Comparison of ENCODE assay signal across 8 mouse cellular contexts in genomic region chr2:115513774-115514231, GRCm38 (mm10).
DNase-seq lines count a peak whose midpoint lies in the region; ATAC-seq and TF ChIP-seq lines count a peak whose summit lies in the region.

No protein-coding gene starts in this region.

- no peak for TF ChIP-seq CTCF in liver, postnatal 0 days (IDR thresholded peaks at IDR 0.05; ENCODE audit: low read depth)
- no peak for TF ChIP-seq CTCF in cortical plate, adult 2 months (IDR thresholded peaks at IDR 0.05; ENCODE audit: extremely low read depth, insufficient read depth, low read length)
- TF ChIP-seq CTCF in stomach, postnatal 0 days (IDR thresholded peaks at IDR 0.05; ENCODE audit: low read depth) = no peak

- DNase-seq in liver, postnatal 0 days = peak; percentile 17
- no peak for DNase-seq in liver
- DNase-seq in heart, postnatal 4 days = peak; percentile 6
- peak; percentile 32 for DNase-seq in limb, embryonic 11.5 days (ENCODE audit: low spot score)
- DNase-seq in stomach, postnatal 0 days (ENCODE audit: low spot score) = no peak
- no peak for DNase-seq in spleen, postnatal 36 days (ENCODE audit: low spot score in 2 of 2)
- DNase-seq in spleen, adult 18-20 months = no peak

- 30% methylated on average over 8 of the region's 8 CpGs for WGBS in liver, postnatal 0 days (ENCODE audit: insufficient replicate concordance)
- WGBS in limb, embryonic 11.5 days = 8% methylated on average over 8 of the region's 8 CpGs
- WGBS in stomach, postnatal 0 days = 22% methylated on average over 8 of the region's 8 CpGs

- H3K27me3 ChIP-seq in liver, postnatal 0 days (ENCODE audit: insufficient read depth, low read length) = no peaks in the 10 kb centered on the region
- H3K27me3 ChIP-seq in limb, embryonic 11.5 days (ENCODE audit: control insufficient read depth, insufficient read depth, low read length) = no peaks in the 10 kb centered on the region
- H3K27me3 ChIP-seq in stomach, postnatal 0 days (ENCODE audit: control insufficient read depth, insufficient read depth, low read length) = no peaks in the 10 kb centered on the region

- H3K4me1 ChIP-seq in liver, postnatal 0 days (ENCODE audit: insufficient read depth) = peaks cover 5% of the 10 kb centered on the region
- no peaks in the 10 kb centered on the region for H3K4me1 ChIP-seq in cortical plate, adult 2 months (ENCODE audit: control insufficient read depth, insufficient read depth, low read length)
- H3K4me1 ChIP-seq in limb, embryonic 11.5 days (ENCODE audit: control insufficient read depth, insufficient read depth, low read length) = peaks cover 26% of the 10 kb centered on the region; the same call in 1 of the 2 replicates
- H3K4me1 ChIP-seq in stomach, postnatal 0 days (replicated peaks; ENCODE audit: control insufficient read depth, insufficient read depth) = no peaks in the 10 kb centered on the region; the same call in 1 of the 2 replicates

- TF ChIP-seq POLR2A in cortical plate, adult 2 months (IDR thresholded peaks at IDR 0.05; ENCODE audit: extremely low read depth, insufficient read depth, low read length) = 0 out of 2 replicates have a peak, but pooled peaks have one; percentile 25

- ATAC-seq in liver, postnatal 0 days = peak; percentile 38; the same call in 1 of the 2 replicates
- no peak for ATAC-seq in limb, embryonic 11.5 days (ENCODE audit: insufficient number of reproducible peaks, low FRiP score, low TSS enrichment, low read depth)
- ATAC-seq in stomach, postnatal 0 days (ENCODE audit: low FRiP score, low TSS enrichment) = no peak; the same call in 1 of the 2 replicates

- H3K9me3 ChIP-seq in liver, postnatal 0 days (ENCODE audit: low read length) = no peaks in the 10 kb centered on the region
- H3K9me3 ChIP-seq in limb, embryonic 11.5 days (ENCODE audit: control insufficient read depth, low read length) = no peaks in the 10 kb centered on the region
- no peaks in the 10 kb centered on the region for H3K9me3 ChIP-seq in stomach, postnatal 0 days (ENCODE audit: control insufficient read depth, low read length)

- no peaks in the 10 kb centered on the region for H3K36me3 ChIP-seq in liver, postnatal 0 days (replicated peaks; ENCODE audit: insufficient read depth, low read length)
- H3K36me3 ChIP-seq in limb, embryonic 11.5 days (ENCODE audit: control insufficient read depth, insufficient read depth, low read length) = no peaks in the 10 kb centered on the region
- no peaks in the 10 kb centered on the region for H3K36me3 ChIP-seq in stomach, postnatal 0 days (ENCODE audit: control insufficient read depth, insufficient read depth, low read length)

- no peak overlapping the region for H3K4me3 ChIP-seq in liver, postnatal 0 days (ENCODE audit: low read depth, low read length)
- H3K4me3 ChIP-seq in cortical plate, adult 2 months (ENCODE audit: insufficient read depth, low read length) = no peak overlapping the region
- H3K4me3 ChIP-seq in limb, embryonic 11.5 days (ENCODE audit: low read depth, low read length) = no peak overlapping the region
- H3K4me3 ChIP-seq in stomach, postnatal 0 days (ENCODE audit: low read depth, low read length) = no peak overlapping the region

- no peak overlapping the region for H3K9ac ChIP-seq in liver, postnatal 0 days (replicated peaks)
- no peak overlapping the region for H3K9ac ChIP-seq in limb, embryonic 11.5 days (ENCODE audit: low read length)
- no peak overlapping the region for H3K9ac ChIP-seq in stomach, postnatal 0 days (ENCODE audit: low read length)

- no peak for TF ChIP-seq EP300 in liver, postnatal 0 days (IDR thresholded peaks at IDR 0.05; ENCODE audit: low read depth)
- TF ChIP-seq EP300 in stomach, postnatal 0 days (optimal IDR thresholded peaks at IDR 0.05) = no peak

- no peak overlapping the region for H3K27ac ChIP-seq in liver, postnatal 0 days (ENCODE audit: low read depth)
- no peak overlapping the region for H3K27ac ChIP-seq in cortical plate, adult 2 months (ENCODE audit: insufficient read depth, low read length)
- no peak overlapping the region for H3K27ac ChIP-seq in limb, embryonic 11.5 days (replicated peaks; ENCODE audit: low read depth, low read length)
- H3K27ac ChIP-seq in stomach, postnatal 0 days (replicated peaks) = peak overlapping the region; percentile 69; the same call in 1 of the 2 replicates

- H3K4me2 ChIP-seq in liver, postnatal 0 days (ENCODE audit: low read depth, low read length) = no peak overlapping the region
- no peak overlapping the region for H3K4me2 ChIP-seq in limb, embryonic 11.5 days (ENCODE audit: low read depth, severe bottlenecking)
- peak overlapping the region; percentile 9; the same call in 1 of the 2 replicates for H3K4me2 ChIP-seq in stomach, postnatal 0 days (replicated peaks; ENCODE audit: low read depth)

Comparison
In these comparisons a context has a peak if more than half of its experiments do, and no peak if none do; other contexts are left out.
1. DNase-seq: peak in liver, postnatal 0 days (single experiment), heart, postnatal 4 days (single experiment) and limb, embryonic 11.5 days (single experiment); none in liver (single experiment), stomach, postnatal 0 days (single experiment), spleen, postnatal 36 days (0 of 2) and spleen, adult 18-20 months (0 of 2).